ENCODE assay signal across 8 mouse cellular contexts in the genomic region with DNA sequence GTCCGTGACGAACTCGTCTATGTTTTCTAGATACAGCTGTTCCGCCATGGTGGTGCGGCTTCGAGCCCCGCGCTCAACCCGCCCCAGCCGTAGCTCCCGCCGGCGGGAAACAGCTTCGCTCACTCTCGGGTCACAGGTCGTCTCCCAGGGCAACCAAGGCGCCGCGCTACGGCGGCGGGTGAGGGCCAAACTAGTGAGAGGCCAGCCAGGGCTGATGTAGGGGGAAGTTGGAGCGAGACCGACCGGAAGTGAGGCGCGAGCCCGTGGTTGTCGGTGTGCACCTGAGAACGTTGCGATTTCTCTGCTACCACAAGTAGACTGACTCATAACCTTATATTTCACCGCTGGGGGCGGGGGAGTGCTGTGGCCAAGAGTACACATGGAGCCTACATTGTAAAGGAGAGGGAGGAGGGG. TPM values are rescaled to one million over a fixed set of nuclear protein-coding genes. Genes with fewer than 3 reads are reported as not detected.
A peak's percentile ranks its signal among the peaks of the same experiment; 100 is the strongest.
DNase-seq lines count a peak whose midpoint lies in the region; ATAC-seq and TF ChIP-seq lines count a peak whose summit lies in the region.

A gene (minus strand): TSS at position 190 of the 414 bp plus-strand sequence.

- ATAC-seq in erythroid progenitor cell, adult 5-6 weeks (replicated peaks; ENCODE audit: low FRiP score, poor library complexity, severe bottlenecking), result peak; percentile 89
- peak; percentile 95 for ATAC-seq in heart, embryonic 12.5 days (ENCODE audit: insufficient number of reproducible peaks, low FRiP score)
- ATAC-seq in kidney, postnatal 0 days (replicated peaks; ENCODE audit: low FRiP score, low read depth), result peak; percentile 97
- peak; percentile 96 for ATAC-seq in liver, embryonic 11.5 days (replicated peaks; ENCODE audit: low FRiP score)
- peak; percentile 94 for ATAC-seq in stomach, embryonic 14.5 days (ENCODE audit: insufficient number of reproducible peaks, insufficient read depth, low FRiP score, low read depth)

- no peaks in the 10 kb centered on the region for H3K27me3 ChIP-seq in heart, embryonic 12.5 days (replicated peaks)
- no peaks in the 10 kb centered on the region for H3K27me3 ChIP-seq in kidney, postnatal 0 days (ENCODE audit: insufficient read depth, low read length)
- H3K27me3 ChIP-seq in liver, embryonic 11.5 days (replicated peaks; ENCODE audit: control insufficient read depth, insufficient read depth, low read length), result no peaks in the 10 kb centered on the region
- no peaks in the 10 kb centered on the region for H3K27me3 ChIP-seq in stomach, embryonic 14.5 days (ENCODE audit: control insufficient read depth, insufficient read depth, low read length)

- H3K27ac ChIP-seq in heart, embryonic 12.5 days (ENCODE audit: poor library complexity, severe bottlenecking), result peak within 1 kb of the TSS; percentile 87
- peak within 1 kb of the TSS; percentile 88 for H3K27ac ChIP-seq in kidney, postnatal 0 days
- peak within 1 kb of the TSS; percentile 96 for H3K27ac ChIP-seq in liver, embryonic 11.5 days (ENCODE audit: low read depth, low read length)
- peak within 1 kb of the TSS; percentile 94 for H3K27ac ChIP-seq in stomach, embryonic 14.5 days (ENCODE audit: low read length)

- WGBS in heart, embryonic 12.5 days, result under 1% methylated on average over 33 of the region's 33 CpGs
- under 1% methylated on average over 33 of the region's 33 CpGs for WGBS in kidney, postnatal 0 days
- under 1% methylated on average over 33 of the region's 33 CpGs for WGBS in liver, embryonic 11.5 days
- WGBS in stomach, embryonic 14.5 days, result under 1% methylated on average over 33 of the region's 33 CpGs

- peak; percentile 51 for TF ChIP-seq CTCF in kidney, postnatal 0 days (IDR thresholded peaks at IDR 0.05; ENCODE audit: low read depth)

- H3K9ac ChIP-seq in heart, embryonic 12.5 days, result peak within 1 kb of the TSS; percentile 90
- H3K9ac ChIP-seq in kidney, postnatal 0 days (ENCODE audit: low read depth, low read length), result peak within 1 kb of the TSS; percentile 89
- peak within 1 kb of the TSS; percentile 99 for H3K9ac ChIP-seq in liver, embryonic 11.5 days (ENCODE audit: low read depth, low read length)
- H3K9ac ChIP-seq in stomach, embryonic 14.5 days (replicated peaks; ENCODE audit: low read depth, low read length), result peak within 1 kb of the TSS; percentile 93

- H3K4me2 ChIP-seq in heart, embryonic 12.5 days, result peak within 1 kb of the TSS; percentile 89
- H3K4me2 ChIP-seq in kidney, postnatal 0 days (ENCODE audit: low read length), result peak within 1 kb of the TSS; percentile 82
- H3K4me2 ChIP-seq in liver, embryonic 11.5 days, result peak within 1 kb of the TSS; percentile 75
- peak within 1 kb of the TSS; percentile 69 for H3K4me2 ChIP-seq in stomach, embryonic 14.5 days (replicated peaks; ENCODE audit: low read depth, low read length)

- H3K4me1 ChIP-seq in heart, embryonic 12.5 days (replicated peaks), result peaks cover 5% of the 10 kb centered on the region
- H3K4me1 ChIP-seq in kidney, postnatal 0 days (replicated peaks; ENCODE audit: insufficient read depth, low read length), result no peaks in the 10 kb centered on the region; the same call in 1 of the 2 replicates
- peaks cover 9% of the 10 kb centered on the region for H3K4me1 ChIP-seq in liver, embryonic 11.5 days (replicated peaks; ENCODE audit: control insufficient read depth, insufficient read depth, low read length)
- H3K4me1 ChIP-seq in stomach, embryonic 14.5 days (ENCODE audit: control insufficient read depth, insufficient read depth, low read length), result no peaks in the 10 kb centered on the region

- H3K9me3 ChIP-seq in heart, embryonic 12.5 days (replicated peaks), result 0 out of 2 replicates have a peak, but pooled peaks cover 4% of the 10 kb centered on the region
- H3K9me3 ChIP-seq in kidney, postnatal 0 days (replicated peaks; ENCODE audit: low read length), result no peaks in the 10 kb centered on the region
- H3K9me3 ChIP-seq in liver, embryonic 11.5 days (ENCODE audit: control insufficient read depth, low read length), result no peaks in the 10 kb centered on the region
- no peaks in the 10 kb centered on the region for H3K9me3 ChIP-seq in stomach, embryonic 14.5 days (ENCODE audit: control insufficient read depth, low read depth, low read length)

- peak; percentile 97 for DNase-seq in CD4-positive helper T cell, adult 2 months (ENCODE audit: low read depth, low spot score)
- peak; percentile 90 for DNase-seq in brain, embryonic 18.5 days (ENCODE audit: low read depth, low spot score)
- DNase-seq in kidney, postnatal 0 days (ENCODE audit: low spot score), result peak; percentile 96
- DNase-seq in liver, embryonic 11.5 days (ENCODE audit: low spot score), result peak; percentile 100
- peak; percentile 96 for DNase-seq in naive thymus-derived CD4-positive, alpha-beta T cell, adult 2 months (ENCODE audit: low read depth)

- H3K36me3 ChIP-seq in heart, embryonic 12.5 days, result peaks cover 26% of the 10 kb centered on the region
- H3K36me3 ChIP-seq in kidney, postnatal 0 days (ENCODE audit: insufficient read depth, low read length), result no peaks in the 10 kb centered on the region
- peaks cover 12% of the 10 kb centered on the region for H3K36me3 ChIP-seq in liver, embryonic 11.5 days (ENCODE audit: control insufficient read depth, insufficient read depth, low read length)
- H3K36me3 ChIP-seq in stomach, embryonic 14.5 days (ENCODE audit: control insufficient read depth, insufficient read depth, low read length), result peaks cover 12% of the 10 kb centered on the region; the same call in 1 of the 2 replicates

- H3K4me3 ChIP-seq in heart, embryonic 12.5 days, result peak within 1 kb of the TSS; percentile 98
- peak within 1 kb of the TSS; percentile 88 for H3K4me3 ChIP-seq in kidney, postnatal 0 days (replicated peaks; ENCODE audit: low read depth, low read length)
- H3K4me3 ChIP-seq in liver, embryonic 11.5 days (ENCODE audit: low read depth, low read length), result peak within 1 kb of the TSS; percentile 96
- peak within 1 kb of the TSS; percentile 91 for H3K4me3 ChIP-seq in stomach, embryonic 14.5 days (ENCODE audit: low read depth, low read length)

RNA-seq across cellular contexts. Expression of the gene that starts here (rescaled TPM):
- total RNA-seq in erythroid progenitor cell, adult 5-6 weeks (2015; ENCODE audit: low replicate concordance), result 54.9 and 62.0 TPM in 2 replicates
- 129 and 249 TPM in 2 replicates for total RNA-seq in erythroid progenitor cell, adult 5-6 weeks (2017; ENCODE audit: low replicate concordance)
- polyA plus RNA-seq in heart, embryonic 12.5 days (2016; fragmentation: Nextera tagmentation; extraction: Ambion mirVana), result 42.6 and 44.0 TPM in 2 replicates
- polyA plus RNA-seq in kidney, postnatal 0 days (2015; fragmentation: Nextera tagmentation; extraction: Ambion mirVana), result 34.8 and 42.1 TPM in 2 replicates
- 94.5 and 95.4 TPM in 2 replicates for polyA plus RNA-seq in liver, embryonic 11.5 days (2014; fragmentation: Nextera tagmentation; extraction: Ambion mirVana)
- polyA plus RNA-seq in stomach, embryonic 14.5 days (2014; fragmentation: Nextera tagmentation; extraction: Ambion mirVana), result 73.9 and 75.2 TPM in 2 replicates

Comparison
In these comparisons a context has a peak if more than half of its experiments do, and no peak if none do; other contexts are left out.
1. Peak in every context shown above with its lines: DNase-seq, ATAC-seq, H3K4me3 ChIP-seq and H3K27ac ChIP-seq.